Mouse (Mus musculus) Patski (cell line): ENCODE results near the gene Wdr45b. TPM values are rescaled to one million over a fixed set of nuclear protein-coding genes. Genes with fewer than 3 reads are reported as not detected.

ENCODE experiments used
- ATAC-seq: fragments of 100-300 bp; one replicate; pipeline ENCODE4 v1.8.0; 2021
- CTCF ChIA-PET: fragments of 350-600 bp; sonication (Branson Sonifier 250); formaldehyde crosslinking; loops from one replicate; lab custom pipeline; 2022; ENCODE audit warnings: inconsistent platforms; lab: Charles Lee
- POLR2A ChIA-PET: fragments of 350-600 bp; sonication (Branson Sonifier 250); formaldehyde crosslinking; loops from one replicate; lab custom pipeline; 2022; ENCODE audit warnings: antibody characterized with exemption, inconsistent platforms; lab: Charles Lee
- DNase-seq: peaks from one replicate; pipeline ENCODE4 v3.0.0-alpha.2; 2011; ENCODE audit warnings: low read depth, low spot score
- H3K27me3 ChIP-seq: fragments of 371-371 bp; one replicate; pipeline ENCODE4 v1.5.1; 2021
- CTCF ChIP-seq: fragments of 100-300 bp; IDR thresholded peaks from one replicate; pipeline ENCODE4 v1.5.1; 2021
- in situ Hi-C: fragments of 300-500 bp; cut with MboI; formaldehyde crosslinking; loops from 3 replicates; pipeline ENCODE4 v1.11.1; 2018; ENCODE audit warnings: low pct_unique_long_range_greater_than_20kb, mixed read lengths
- polyA plus RNA-seq: library from polyadenylated mRNA; unstranded; gene quantifications from one replicate; pipeline ENCODE4 v1.2.3, GENCODE M21; 2021

The Wdr45b gene
- polyA plus RNA-seq = 74.1 TPM

GRCm38 (mm10) chr11:121354091-121354707 is at the start of gene Wdr45b:
Gene Wdr45b (minus strand): TSS chr11:121354445.
- in situ Hi-C loops = no loop called here
- POLR2A ChIA-PET = interaction anchor here (0.6 to 1.3 kb wide), 3 partner anchors 28 to 81 kb away, joined by 3 to 5 read pairs (median 3); partner anchors contain the start of gene Fn3k

DNA sequence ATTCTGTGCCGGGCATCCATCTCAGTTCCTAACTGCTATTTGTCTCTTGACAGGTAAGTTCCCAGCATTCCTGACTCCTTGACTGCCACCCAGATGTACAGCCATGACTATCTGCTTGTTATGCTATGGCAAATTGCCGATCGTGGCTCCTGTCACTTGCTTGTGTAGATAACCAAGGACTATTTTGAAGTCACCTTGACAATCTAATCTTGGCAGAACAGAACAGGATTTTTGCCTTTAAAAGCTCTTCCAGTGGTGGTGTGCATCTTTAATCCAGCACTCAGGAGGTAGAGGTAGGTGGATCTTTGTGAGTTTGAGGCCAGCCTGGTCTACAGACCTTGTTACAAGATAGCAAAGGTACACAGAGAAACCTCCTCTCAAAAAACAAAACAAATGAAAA is 38.2 kb upstream of the Wdr45b start:
- DNase-seq = no peak
- ChIA-PET POLR2A (no interaction called here), CTCF (no interaction called here)
- no peak for ATAC-seq
- TF ChIP-seq CTCF = no peak
- in situ Hi-C loops = no loop called here
- H3K27me3 ChIP-seq = peaks cover 4% of the 10 kb centered on the region

More at GRCm38 (mm10) chr11:121354091-121354707, at the start of gene Wdr45b:
- ATAC-seq (peak; percentile 91), DNase-seq (peak; percentile 85)
- no peak for TF ChIP-seq CTCF
- no peaks in the 10 kb centered on the region for H3K27me3 ChIP-seq
- CTCF ChIA-PET = interaction anchor here (0.9 kb wide), 1 partner anchor 11 kb away, joined by 3 read pairs; no protein-coding TSS in a partner anchor

- CTCF ChIA-PET = no interaction called here
- POLR2A ChIA-PET = no interaction called here
- no peak for DNase-seq
- in situ Hi-C loops = no loop called here
- peaks cover 4% of the 10 kb centered on the region for H3K27me3 ChIP-seq
- no peak for ATAC-seq
- no peak for TF ChIP-seq CTCF
These were observed 36.5 kb upstream of the Wdr45b start for GRCm38 (mm10) chr11:121390793-121391192.

DNA sequence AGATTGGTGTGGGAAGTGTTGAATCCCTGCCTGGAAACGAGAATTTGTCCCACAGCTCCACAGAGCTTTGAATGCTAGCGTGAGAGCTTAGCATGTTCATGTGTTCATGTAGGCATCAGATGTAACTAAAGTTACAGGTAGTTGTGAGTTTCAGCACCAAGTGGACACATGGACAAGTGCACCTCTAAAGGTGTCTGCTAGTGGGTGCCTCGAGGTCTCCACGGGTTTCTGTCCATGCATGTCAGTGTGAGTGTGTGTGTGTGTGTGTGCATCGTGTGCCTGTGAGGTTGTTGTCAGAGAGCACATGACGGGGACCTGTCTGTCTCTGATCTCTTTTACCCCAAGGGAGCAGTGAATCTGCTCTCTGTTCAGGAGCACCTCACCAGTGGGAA is 34.3 kb upstream of the Wdr45b start:
- DNase-seq (no peak), ATAC-seq (no peak)
- H3K27me3 ChIP-seq = peaks cover 4% of the 10 kb centered on the region
- POLR2A ChIA-PET = interaction anchor here (0.6 kb wide), 1 partner anchor 85 kb away, joined by 3 read pairs; no protein-coding TSS in a partner anchor
- CTCF ChIA-PET = interaction anchor here (1.2 kb wide), 1 partner anchor 33 kb away, joined by 3 read pairs; no protein-coding TSS in a partner anchor
- no peak for TF ChIP-seq CTCF
- in situ Hi-C loops = no loop called here

DNA sequence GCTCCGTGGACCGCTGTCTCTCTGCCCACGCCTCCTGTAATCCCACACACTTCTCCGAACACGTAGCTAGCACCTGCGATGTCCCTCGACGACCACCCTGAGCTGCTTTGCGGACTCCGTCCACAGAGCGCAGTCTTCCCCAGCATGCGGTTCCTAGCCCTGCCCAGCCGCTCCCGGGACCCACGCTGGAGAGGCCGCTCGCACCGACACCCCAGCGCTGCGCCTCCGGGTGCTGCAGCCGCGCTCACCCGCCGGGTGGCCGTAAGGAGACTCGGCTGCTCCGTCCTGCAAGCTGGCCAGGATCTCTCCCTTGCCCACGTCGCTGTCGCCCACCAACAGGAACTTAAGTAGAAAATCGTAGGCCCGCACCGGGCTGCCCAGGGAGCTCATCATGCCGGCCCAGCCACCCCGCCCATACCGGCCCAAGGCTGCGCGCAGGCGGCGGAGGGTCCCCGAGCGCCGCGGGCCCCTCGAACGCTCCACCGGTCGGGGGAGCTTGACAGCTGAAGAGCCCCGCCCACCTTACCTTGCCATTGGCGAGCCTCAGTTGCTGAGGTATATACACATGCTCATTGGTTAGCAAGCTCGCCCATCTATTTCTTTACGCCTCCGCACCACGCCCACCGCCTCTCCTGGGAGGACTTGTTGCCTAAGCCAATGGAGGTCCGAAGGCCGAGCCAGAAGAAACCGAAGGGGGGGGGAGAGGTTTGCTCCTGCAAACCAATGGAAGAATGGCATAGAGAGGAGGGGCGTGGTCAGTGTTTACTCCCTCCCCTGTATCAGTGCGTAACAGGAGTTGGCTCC is 33.7 kb upstream of the Wdr45b start, which contains the start of gene Rab40b:
Gene Rab40b, minus strand, starts transcription at position 502 of the 804 bp plus-strand sequence.
- TF ChIP-seq CTCF = no peak
- CTCF ChIA-PET = interaction anchor here (1.2 kb wide), 1 partner anchor 33 kb away, joined by 3 read pairs; no protein-coding TSS in a partner anchor
- H3K27me3 ChIP-seq = peaks cover 4% of the 10 kb centered on the region
- ATAC-seq (peak; percentile 83), DNase-seq (peak; percentile 24)
- in situ Hi-C loops = no loop called here
- POLR2A ChIA-PET = interaction anchor here (0.6 to 1.0 kb wide), 2 partner anchors 33 to 86 kb away, joined by 3 to 5 read pairs; no protein-coding TSS in a partner anchor

- CTCF ChIA-PET = no interaction called here
- in situ Hi-C loops = no loop called here
- POLR2A ChIA-PET = no interaction called here
These were observed 26.0 kb upstream of the Wdr45b start for GRCm38 (mm10) chr11:121380294-121380693.

DNA sequence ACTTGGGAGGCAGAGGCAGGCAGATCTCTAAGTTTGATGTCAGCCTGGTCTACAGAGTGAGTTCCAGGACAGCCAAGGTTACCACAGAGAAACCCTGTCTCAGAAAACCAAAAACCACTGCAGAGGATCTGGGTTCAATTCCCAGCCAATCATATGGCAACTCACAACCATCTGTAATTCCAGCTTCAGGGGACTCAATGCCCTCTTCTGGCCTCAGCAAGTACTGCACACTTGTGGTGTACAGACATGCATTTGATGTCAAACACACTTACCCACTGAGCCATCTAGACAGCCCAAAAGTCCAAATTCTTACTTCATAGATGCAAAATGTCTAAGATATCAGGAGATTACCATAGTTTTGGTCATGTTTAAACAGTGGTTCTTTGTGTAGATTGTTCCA is 24.4 kb upstream of the Wdr45b start:
- DNase-seq (no peak), ATAC-seq (no peak)
- TF ChIP-seq CTCF = peak; percentile 38
- in situ Hi-C loops = no loop called here
- POLR2A ChIA-PET = no interaction called here
- peaks cover 3% of the 10 kb centered on the region for H3K27me3 ChIP-seq
- CTCF ChIA-PET = no interaction called here

More at GRCm38 (mm10) chr11:121380294-121380693, 26.0 kb upstream of the Wdr45b start:
- DNase-seq (no peak), ATAC-seq (no peak)
- TF ChIP-seq CTCF = no peak
- H3K27me3 ChIP-seq = peaks cover 3% of the 10 kb centered on the region

DNA sequence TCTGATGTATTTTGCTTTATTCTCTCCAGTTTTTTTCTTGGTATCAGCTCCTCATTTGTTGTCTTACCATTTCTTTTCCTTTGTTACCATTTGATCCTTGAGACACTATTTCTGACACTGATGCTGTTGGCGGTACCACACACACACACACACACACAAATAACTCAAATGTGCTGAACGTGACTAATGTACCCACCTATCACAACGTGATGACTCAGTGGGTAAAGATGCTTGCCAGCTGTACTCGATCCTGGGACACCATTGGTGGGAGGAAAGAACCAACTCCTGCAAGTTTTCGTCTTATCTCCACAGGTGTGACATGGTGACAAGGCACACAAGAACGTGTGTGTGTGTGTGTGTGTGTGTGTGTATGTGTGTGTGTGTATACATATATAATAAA is 19.1 kb upstream of the Wdr45b start:
- no peak for ATAC-seq

GRCm38 (mm10) chr11:121370337-121370994 is 16.2 kb upstream of the Wdr45b start:
- in situ Hi-C loops = no loop called here
- no peak for TF ChIP-seq CTCF
- CTCF ChIA-PET = interaction anchor here (0.9 to 2.7 kb wide), 3 partner anchors 14 to 45 kb away, joined by 3 to 7 read pairs (median 4); no protein-coding TSS in a partner anchor

More for the DNA sequence above, 19.1 kb upstream of the Wdr45b start:
- CTCF ChIA-PET = no interaction called here
- in situ Hi-C loops = no loop called here
- H3K27me3 ChIP-seq = no peaks in the 10 kb centered on the region
- no peak for DNase-seq
- TF ChIP-seq CTCF = no peak
- POLR2A ChIA-PET = no interaction called here

DNA sequence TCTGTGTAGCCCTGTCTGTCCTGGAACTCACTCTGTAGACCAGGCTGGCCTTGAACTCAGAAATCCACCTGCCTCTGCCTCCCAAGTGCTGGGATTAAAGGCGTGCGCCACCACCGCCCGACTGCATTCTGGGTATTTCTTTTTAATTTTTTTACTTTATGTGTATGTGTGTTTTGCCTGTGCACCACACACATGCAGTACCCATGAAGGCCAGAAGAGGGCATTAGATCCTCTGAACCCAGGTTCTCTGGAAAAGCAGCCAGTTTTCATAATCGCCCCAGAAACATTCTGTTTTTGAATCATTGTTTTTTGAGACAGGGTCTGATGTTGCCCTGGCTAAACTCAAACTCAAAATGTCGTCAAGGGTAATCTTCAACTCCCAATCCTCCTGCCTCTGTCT is 15.4 kb upstream of the Wdr45b start:
- DNase-seq (no peak), ATAC-seq (no peak)
- POLR2A ChIA-PET = no interaction called here
- H3K27me3 ChIP-seq = no peaks in the 10 kb centered on the region
- CTCF ChIA-PET = interaction anchor here (0.9 to 2.7 kb wide), 3 partner anchors 15 to 46 kb away, joined by 3 to 7 read pairs (median 4); no protein-coding TSS in a partner anchor
- in situ Hi-C loops = no loop called here
- TF ChIP-seq CTCF = peak; percentile 87

More at GRCm38 (mm10) chr11:121370337-121370994, 16.2 kb upstream of the Wdr45b start:
- no peaks in the 10 kb centered on the region for H3K27me3 ChIP-seq
- DNase-seq (no peak), ATAC-seq (no peak)
- POLR2A ChIA-PET = no interaction called here
